Mouse (Mus musculus) embryo, embryonic 10.5 days (tissue): ENCODE results near the gene 4931406C07Rik.

ENCODE experiments used
- DNase-seq: peaks from one replicate; pipeline ENCODE4 v3.0.0-alpha.2; 2015; ENCODE audit warnings: low spot score

Gene 4931406C07Rik

DNA sequence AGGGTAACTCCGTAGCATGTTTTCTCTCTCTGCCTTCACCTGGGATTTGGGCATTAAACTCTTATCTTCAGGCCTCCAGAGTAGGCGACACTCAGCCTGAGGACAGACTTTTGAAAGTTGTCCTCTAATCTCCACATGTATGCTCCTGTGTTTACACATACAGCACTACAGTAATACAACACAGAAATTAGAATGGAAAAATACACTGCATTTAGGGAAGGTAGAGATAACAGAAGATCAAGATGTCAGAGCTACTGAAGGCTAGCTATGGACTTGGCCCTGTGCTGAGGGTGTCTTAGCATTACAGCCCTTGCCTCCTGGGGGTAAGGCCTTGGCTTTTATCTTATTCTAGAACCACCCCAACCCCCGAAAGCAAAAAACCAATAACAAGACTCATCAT is 17.8 kb downstream of the 4931406C07Rik start:
- DNase-seq = no peak

DNA sequence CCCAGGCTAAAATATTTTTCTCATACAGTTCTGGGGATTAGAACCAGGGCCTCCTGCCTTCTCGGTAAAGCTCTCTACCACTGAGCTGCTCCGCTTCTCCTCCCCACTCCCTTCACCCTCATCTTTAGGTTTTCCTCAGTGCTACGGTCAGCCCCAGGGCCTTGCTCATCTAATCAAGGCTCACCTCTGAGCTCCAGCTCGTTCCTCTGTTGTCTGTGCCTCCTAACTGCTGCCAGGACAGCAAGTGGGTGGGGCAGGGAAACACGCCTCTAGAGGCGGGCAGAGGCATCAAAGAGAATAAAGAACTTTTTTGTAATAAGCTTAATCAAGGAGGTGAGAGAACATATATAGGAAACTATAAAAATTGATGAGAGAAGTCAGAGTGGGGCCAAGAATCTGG is 18.4 kb downstream of the 4931406C07Rik start:
- DNase-seq = no peak

DNA sequence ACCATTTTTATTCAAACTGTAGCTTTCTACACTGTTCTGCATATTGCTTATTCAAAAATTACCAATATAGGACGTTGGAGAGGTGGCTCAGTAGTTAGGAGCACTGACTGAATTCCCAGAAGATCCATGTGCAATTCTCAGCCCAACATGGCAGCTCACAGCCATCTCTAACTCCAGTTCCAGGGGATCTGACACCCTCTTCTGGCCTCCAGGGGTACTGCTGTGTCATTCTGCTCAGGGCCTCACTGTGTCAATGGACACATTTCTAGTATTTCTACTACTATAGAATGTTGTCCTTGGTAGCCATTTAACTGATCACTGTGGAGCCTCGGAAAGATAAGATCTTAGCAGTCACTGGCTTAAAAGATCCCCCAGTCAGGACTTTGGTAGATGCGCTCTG is 20.8 kb downstream of the 4931406C07Rik start:
- DNase-seq = peak; percentile 28

DNA sequence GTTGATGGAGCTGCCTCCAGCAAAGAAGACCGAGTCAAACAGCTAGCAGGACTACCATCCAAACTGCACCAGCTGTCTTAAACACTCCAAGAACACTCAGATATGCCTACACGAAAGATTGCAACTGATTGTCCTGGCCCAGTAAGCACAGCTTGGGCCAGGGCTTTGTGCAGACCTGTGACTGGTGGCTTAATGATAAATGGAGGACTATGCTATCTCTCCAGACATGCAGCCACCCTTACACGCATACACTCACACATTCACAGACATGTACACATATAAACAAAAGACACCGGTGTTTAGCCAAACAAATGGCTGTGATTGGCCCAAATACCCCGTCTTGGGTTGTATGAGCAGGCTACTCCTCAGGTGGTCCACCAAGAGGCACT is 25.8 kb downstream of the 4931406C07Rik start:
- no peak for DNase-seq

DNA sequence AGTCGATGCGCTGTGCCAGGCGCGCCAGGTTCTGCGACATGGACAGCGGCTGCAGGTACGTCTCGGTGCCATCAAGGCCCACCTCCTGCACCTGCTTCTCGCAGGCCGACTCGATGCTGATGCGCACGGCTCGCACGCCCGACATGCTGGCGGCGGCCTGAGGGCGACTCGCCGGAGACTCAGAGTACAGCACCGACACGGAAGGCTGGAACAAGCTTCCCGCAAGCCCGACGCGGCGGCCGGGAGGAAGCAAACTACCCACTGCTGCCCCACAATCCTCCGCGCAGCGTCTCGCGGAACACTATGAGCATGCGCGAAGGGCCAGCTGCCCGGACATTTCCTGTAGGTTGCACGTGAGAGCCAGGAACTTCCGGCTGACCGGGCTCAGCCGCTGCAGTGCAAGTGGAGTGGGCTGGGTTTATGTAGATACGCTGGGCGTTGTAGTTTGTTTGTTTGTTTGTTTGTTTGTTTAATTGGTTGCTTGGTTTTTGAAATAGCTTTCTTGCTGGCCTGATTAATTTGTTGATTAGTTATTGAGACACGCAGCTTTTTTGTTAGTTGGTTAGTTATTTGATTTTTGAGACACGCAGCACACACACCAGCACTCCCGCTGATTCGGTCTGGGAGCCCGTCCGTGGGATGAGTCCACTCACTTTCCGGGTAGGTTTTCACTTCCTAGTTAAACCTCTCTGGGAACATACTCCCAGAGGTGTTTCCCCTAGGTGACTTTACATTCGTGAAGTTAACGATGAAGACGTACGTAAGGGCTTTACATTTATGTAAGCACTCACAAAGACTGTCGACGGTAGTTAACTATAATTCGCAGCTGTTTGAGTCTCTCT is 26.4 kb downstream of the 4931406C07Rik start, which contains the start of gene Med17:
Med17 (minus strand) TSS at position 283 of the 842 bp plus-strand sequence.
- peak; percentile 97 for DNase-seq

DNA sequence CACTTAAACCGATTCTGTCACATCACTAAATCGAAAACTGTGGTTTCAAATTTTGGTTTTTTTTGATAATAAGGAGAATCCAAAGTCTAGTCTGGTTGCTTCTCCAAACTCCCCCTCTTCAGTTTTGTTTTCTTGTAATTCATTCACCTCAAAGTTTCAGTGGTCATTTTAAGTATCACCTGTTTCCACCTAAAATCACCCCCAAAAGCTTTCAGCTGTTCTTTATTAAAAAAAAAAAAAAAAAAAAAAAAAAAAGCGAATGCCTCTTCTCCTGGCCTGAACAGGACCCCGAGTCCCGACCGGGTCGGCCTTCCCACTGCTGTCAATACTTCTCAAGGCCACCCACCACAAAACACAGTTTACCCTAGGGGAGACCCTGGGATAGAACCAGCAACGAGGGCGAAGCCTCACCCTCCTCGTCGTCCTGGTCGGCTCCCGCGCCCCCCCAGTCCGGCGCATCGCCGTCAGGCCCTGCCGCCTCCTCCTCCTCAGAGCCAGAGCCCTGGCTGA is 27.1 kb downstream of the 4931406C07Rik start:
- DNase-seq = no peak

DNA sequence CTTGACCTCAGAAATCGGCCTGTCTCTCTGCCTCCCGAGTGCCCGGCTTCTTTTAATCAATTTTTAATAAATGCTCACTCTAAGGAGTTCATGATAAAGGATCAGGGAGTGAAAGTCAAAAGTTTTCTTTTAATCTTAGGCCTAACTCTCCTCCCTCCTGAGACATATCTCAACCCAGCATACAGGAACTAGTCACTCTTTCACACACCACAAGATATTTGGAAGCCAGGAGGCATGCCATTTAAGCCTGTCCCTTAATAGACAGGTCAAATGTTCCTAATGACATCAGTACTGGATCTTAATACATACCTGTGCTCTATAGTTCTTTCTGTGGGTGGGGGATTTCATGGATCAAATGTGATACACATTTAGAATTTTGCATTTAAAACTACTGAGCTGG is 27.9 kb downstream of the 4931406C07Rik start:
- no peak for DNase-seq

DNA sequence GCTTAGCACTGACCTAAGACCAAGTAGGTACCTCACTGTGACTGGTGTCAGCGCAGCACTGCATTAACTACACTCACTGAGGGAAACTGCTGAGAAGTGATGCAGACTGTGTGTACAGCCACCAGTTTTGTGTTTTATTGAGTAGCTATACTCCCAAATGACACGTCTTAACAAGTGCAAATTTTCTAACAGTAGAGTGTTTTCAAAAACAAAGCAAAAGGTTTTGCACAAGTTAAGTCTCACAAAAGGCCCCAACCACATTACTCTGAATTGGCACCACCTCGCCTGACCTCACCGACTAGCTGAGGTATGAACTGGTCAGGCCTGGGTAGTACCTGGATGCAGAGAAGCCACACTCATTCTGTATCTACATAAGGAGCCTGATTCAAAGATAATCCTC is 29.4 kb downstream of the 4931406C07Rik start:
- DNase-seq = no peak

DNA sequence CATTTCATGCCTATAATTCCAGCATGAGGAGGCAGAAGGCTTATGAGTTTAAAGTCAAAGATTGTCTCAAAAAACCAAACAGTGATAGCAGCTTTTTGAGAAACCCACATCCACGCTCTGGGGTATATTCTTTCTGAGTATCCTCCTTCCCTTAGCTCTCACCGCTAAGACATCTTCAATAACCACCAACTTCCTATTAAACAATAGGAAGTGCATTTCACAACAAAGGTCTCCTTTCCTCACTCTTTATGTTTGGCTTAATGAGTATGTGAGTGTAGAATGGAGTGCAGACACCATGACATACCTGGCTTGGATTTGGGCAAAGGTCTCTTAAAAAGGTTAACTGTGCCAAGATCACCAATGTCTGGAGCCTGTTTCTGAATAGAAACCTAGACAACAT is 32.3 kb downstream of the 4931406C07Rik start:
- no peak for DNase-seq

DNA sequence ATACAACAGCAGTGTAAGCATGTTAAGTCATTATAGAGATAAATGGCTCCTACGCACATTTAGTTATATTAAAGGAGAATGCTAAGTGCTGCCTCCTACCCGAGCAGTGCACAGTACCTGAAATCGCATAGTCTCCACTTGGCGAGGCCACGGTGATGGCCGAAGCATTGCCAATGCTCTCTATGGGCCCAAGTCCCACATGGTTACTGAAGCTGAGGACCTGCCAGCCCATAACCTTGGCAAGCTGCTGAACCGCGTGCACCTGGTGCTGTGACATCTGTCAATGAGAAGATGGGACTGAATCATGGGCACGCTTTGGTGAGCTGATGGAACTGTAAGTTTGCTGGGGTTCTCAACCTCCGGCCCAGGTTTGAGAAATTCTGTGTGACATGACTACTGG is 42.8 kb downstream of the 4931406C07Rik start:
- no peak for DNase-seq

DNA sequence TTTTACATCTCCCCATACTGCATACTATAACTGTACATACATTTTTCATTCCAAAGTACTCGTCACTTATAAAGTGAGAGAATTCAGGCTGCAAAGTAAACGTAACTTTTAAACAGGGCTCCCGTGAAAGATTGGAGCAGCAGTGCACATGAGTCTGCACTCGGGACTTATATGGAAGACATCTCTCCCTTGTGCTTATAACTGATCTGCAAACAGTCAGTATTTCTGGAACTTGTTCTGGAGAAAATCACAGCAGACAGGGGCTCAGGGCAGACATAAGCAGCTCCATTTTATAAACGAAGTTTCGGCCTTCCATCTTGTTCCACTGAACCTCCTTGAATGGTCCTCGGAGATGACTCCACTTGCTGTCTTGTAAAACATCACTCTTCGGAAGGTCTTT is 44.3 kb downstream of the 4931406C07Rik start:
- DNase-seq = no peak

DNA sequence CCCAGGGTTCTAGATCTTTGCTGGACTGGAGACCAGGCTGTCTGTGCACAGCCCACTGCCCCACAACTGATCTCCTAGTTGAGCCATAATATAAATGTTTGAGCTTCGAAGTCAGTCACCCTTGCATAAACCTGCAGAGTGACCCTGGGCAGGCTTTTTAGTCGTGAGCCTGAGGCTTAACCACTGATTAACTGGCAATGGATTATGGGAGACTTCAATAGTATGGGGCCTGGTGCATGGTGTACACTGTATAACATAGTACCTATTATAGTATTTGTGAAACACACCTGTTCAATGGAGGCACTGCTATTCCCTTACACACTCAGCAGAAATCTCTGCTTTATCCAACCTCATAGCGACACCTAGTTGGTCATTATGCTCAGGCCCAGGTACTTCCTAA is 50.0 kb downstream of the 4931406C07Rik start:
- DNase-seq = no peak

DNA sequence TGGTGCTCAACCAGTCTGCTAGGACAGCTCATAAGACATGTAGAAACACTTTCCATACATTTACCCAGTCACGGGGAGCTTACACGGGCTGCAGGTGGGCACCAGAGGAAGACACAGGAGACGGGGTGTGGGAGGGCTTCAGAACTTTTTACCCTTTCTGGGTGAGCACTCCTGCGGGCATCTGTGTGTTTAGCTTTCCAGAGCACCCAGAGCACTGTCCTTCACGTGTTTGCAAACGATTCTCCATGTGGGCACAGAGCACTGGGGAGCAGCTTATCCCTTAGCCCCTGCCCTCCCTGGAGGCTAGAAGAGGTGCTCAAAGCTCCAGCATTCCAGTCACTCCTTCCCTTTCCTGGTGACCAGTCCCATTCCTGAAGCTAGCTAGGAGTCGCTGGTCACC is 51.7 kb downstream of the 4931406C07Rik start:
- no peak for DNase-seq

DNA sequence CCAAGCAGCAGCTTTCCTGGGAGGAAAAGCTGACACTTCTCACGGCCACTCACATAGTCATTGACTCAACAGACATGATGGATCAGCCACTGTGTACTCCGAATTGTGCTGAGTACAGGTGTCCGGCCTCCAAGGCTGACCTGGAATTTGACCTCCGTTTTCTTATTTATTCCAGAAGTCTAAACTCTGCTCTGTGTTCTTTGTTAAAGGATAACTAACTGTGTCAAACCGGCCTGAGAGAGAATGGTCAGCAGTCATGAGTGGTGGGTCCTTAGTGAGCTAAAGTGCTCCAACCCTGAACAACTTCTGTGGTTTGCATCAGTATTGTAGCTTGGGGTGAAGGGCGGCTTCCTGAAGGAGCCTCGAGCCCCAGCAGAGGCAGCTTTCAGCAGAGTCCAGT is 54.1 kb downstream of the 4931406C07Rik start:
- no peak for DNase-seq

DNA sequence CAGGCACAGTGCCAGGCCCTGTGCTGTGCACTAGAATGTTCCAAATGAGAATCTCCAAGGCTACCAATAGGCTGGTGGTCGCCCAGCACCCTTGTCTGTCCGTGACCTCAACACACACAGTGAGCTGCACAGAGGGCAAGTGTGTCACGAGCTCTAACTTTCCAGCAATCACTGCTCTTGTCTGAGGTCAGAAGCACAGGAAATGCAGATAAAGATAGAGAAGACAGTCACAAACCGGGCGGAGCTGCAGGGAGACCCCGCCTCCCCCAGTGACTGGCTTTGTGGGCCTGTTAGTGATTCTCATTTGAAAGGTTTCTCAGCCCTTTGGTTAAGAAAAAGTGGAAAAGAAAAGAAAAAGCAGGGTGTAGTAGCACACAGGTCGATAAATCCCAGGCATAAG is 55.9 kb downstream of the 4931406C07Rik start:
- no peak for DNase-seq

DNA sequence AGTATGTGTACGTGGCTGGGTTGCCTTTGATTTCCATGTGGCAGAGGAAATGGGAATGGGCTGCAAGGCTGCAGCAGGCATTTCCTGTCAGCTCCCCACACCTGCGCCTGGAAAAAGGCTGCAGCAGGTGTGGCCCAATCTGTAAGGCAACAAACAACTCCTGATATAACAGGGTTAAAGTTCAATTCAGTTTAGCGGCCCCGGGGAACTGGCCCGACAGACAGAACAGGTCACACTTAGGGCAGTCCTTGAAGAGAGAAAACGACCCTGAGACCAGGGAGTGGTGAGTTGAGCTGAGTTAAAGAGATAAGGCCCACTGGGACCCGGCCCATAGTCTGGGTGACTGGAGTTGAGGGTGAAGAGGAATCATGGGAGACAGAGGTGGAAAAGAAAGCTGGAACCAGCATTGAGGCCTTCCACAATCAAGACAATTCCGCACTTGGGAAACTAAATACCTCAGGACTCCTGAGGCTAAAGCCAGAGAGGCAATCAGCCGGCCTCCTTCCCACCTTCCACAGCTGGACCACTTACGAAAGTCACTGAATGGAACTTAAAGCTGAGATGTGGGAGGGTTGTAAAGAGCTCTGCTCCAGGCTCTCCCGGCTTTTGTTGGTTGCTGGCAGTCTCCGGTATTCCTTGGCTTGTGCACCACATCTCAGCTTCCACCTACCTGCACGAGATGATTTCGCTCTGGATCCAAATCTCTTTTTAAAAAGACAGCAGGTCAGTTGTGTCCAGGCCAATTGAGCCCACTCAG is 60.8 kb downstream of the 4931406C07Rik start:
- DNase-seq = no peak

DNA sequence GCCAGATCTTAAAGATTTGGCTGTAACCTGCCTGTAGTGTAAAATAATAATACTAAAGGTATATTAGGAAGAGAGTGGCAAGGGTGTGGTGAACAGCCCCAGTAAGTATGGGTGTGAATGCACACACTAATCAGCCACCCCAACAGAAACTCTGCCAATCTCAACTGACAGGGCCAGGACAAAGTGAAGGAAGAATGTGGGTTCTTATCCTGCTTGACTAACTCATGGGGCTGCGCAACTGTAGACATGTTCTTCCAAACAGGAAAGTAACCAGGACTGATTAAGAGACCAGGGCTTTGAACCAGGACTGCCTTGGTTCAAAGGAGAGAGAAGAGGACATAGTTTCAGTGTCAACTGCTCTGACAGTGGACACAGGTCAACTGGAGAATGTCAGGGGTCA is 64.1 kb downstream of the 4931406C07Rik start:
- no peak for DNase-seq

DNA sequence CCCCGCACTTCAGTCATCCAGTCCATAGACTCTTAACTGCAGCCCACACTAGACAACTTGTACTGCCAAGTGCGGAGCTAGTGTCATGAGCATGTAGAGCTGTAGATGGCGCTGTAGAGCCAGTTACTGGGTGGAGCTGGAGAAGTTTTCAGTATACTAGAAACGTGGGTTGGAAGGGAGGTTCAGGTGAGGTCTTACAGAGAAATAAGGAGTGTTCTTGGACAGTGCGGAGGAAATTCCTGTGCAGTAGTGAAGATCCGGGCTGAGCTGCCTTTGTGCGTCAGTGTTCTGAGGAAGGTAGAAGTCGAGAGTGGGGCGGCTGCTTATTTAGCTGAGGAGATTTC is 64.7 kb downstream of the 4931406C07Rik start:
- peak; percentile 83 for DNase-seq

DNA sequence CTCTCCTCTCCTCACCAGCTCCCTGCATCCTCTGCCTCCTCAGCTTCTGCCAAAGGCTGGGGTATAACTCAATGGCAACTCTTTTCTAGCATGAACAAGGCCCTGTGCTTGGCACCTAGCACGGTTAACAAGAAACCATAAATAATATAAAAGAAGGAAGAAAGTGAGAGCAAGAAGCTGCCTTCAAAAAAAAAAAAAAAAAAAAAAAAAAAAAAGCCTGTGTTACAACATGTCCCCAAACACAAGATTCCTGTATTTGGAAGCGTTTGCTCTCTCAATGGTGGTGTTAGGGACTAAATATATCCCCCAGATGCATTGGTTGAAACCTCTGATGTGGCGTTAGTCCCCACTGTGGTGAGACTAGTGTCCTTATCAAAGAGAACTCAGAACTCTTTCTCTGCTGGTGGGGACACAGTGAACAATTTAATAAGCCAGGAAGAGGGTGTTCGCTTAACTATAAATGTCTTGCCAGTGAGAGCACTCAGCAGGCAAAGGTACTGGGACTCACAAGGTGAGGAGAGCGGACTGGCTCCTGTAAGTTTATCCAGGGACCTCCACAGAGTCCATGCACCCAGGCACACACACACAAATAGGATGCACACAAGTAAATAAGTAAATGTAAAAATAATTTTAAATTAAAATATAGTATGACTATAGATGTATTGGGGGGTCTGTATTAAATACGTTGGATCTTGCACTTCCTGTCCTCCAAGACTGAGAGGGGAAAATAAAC is 65.2 kb downstream of the 4931406C07Rik start:
- DNase-seq = no peak

DNA sequence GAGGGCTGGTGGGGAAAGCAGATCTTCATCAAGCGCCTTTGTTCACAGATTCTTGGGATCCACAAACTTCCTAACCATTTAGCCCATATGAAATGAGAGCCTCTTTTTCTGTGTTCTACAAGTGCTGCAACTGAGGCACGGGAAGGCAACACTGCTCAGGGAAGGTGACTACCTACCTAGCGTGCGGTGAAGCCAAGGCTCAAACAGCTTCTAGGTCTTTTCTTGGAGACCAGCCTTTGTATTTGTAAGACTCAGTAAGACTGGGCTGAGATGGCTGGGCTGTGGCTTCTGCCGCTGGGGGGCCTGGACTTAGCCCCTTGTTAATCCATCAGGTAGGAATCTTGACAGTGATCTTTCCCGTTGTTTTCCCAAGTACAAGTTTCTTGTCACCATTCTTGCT is 66.2 kb downstream of the 4931406C07Rik start:
- DNase-seq = no peak

DNA sequence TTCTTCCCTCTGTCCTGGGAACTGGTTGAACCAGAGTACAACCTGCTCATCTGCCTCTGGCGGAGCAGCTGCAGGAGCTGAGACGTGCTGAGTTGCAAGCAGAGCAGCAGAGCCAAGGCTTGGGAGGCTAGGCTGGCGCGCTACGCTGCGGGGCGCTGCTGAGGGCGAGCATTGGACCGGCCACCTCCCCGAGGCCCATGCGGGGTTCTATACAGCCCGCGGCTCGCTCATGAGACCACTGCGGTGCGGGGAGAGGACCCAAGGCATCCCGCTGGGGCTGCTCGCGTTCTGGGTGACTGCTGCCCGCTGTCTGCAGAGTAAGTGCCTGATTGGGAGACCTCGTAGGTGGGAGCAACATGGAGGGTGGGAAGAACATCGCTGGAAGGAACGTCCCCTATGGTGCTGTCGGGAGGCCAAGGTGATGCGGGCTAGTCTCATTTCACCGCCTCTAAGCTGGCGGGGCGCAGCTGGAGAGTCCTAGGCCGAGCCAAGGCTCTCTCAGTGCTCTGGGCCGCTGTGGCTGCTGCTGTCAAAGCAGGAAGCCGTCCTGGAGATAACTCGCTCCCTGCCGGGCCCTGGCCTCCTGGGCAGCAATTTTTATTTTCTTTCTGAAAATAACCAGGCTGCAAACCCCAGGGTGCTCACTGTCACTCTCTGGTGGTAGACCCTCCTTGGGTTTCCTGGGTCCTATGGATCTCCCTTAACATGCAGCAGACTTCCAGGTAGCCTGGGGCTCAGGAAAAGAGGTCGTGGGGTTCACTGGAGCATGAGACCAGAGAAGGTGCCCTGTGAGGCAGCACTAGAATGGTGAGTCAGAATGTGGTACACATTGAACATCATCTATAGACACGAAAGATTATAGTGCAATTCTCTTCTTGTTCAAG is 67.0 kb downstream of the 4931406C07Rik start, which contains the start of gene Vstm5:
Vstm5 (plus strand) TSS at position 4 of the 884 bp plus-strand sequence.
- DNase-seq = peak; percentile 67
